Mouse (Mus musculus) midbrain, embryonic 11.5 days (tissue): ENCODE measurements at regions not wholly inside any gene's neighbourhood (a gene's known extent, or its start where the extent isn't known, plus 50 kb on each side); places are given as distances from the start of the nearest gene placed in this dataset.

Source experiments
- ATAC-seq: fragments of 200-750 bp; cut with Nextera tagmentation; 2 replicates; pipeline ENCODE4 v1.8.0; 2017; ENCODE audit warnings: moderate TSS enrichment, moderate library complexity; ENCODE audit not compliant: low FRiP score
- DNase-seq: peaks from one replicate; pipeline ENCODE4 v3.0.0; 2015; ENCODE audit warnings: low spot score; ENCODE audit errors: missing footprints
- H3K27ac ChIP-seq: fragments of 300-500 bp; sonication (generic); 2 replicates; pipeline ENCODE4 v1.5.1; 2014; ENCODE audit warnings: low read depth, low read length
- H3K27me3 ChIP-seq: fragments of 300-500 bp; sonication (generic); 2 replicates; pipeline ENCODE4 v1.6.1; 2014; ENCODE audit warnings: mild to moderate bottlenecking, low read length, moderate library complexity, mixed read lengths; ENCODE audit not compliant: control insufficient read depth, insufficient read depth
- H3K36me3 ChIP-seq: fragments of 300-500 bp; sonication (generic); 2 replicates; pipeline ENCODE4 v1.6.1; 2014; ENCODE audit warnings: mild to moderate bottlenecking, low read length, moderate library complexity, mixed read lengths; ENCODE audit not compliant: control insufficient read depth, insufficient read depth
- H3K4me1 ChIP-seq: fragments of 300-500 bp; sonication (generic); 2 replicates; pipeline ENCODE4 v1.6.1; 2014; ENCODE audit warnings: low read length; ENCODE audit not compliant: control insufficient read depth, insufficient read depth
- H3K4me2 ChIP-seq: fragments of 300-500 bp; sonication (generic); 2 replicates; pipeline ENCODE4 v1.6.1; 2014; ENCODE audit warnings: mild to moderate bottlenecking, moderate library complexity
- H3K4me3 ChIP-seq: fragments of 300-500 bp; sonication (generic); 2 replicates; pipeline ENCODE4 v1.5.1; 2014; ENCODE audit warnings: low read depth, low read length
- H3K9ac ChIP-seq: fragments of 300-500 bp; sonication (generic); 2 replicates; pipeline ENCODE4 v1.6.1; 2014; ENCODE audit warnings: low read length
- H3K9me3 ChIP-seq: fragments of 300-500 bp; sonication (generic); 2 replicates; pipeline ENCODE4 v1.6.1; 2016; ENCODE audit warnings: low read length; ENCODE audit not compliant: control insufficient read depth
- WGBS: fragments of 180-500 bp; shearing (Covaris S2); extraction: QIAGEN DNeasy Blood & Tissue Kit; methylation state at CpG from one replicate; pipeline ENCODE4 v1.1.7; 2014; 5-methylcytosine and 5-hydroxymethylcytosine counted together

GRCm38 (mm10) chr6:147769180-147769579 lies 277.9 kb upstream of the Far2 start:
- no peak overlapping the region for H3K4me3 ChIP-seq
- H3K27me3 ChIP-seq: no peaks in the 10 kb centered on the region
- peak; percentile 51 for DNase-seq
- no peak for ATAC-seq
- H3K9me3 ChIP-seq: no peaks in the 10 kb centered on the region
- H3K4me2 ChIP-seq: no peak overlapping the region
- H3K4me1 ChIP-seq: no peaks in the 10 kb centered on the region
- H3K27ac ChIP-seq: no peak overlapping the region
- WGBS: 79% methylated on average over 5 of the region's 5 CpGs
- H3K36me3 ChIP-seq: no peaks in the 10 kb centered on the region
- no peak overlapping the region for H3K9ac ChIP-seq

- DNase-seq (peak; percentile 47), ATAC-seq (no peak)
- Histone ChIP-seq H3K27me3 (no peaks in the 10 kb centered on the region), H3K4me3 (no peak overlapping the region), H3K9ac (no peak overlapping the region), H3K36me3 (no peaks in the 10 kb centered on the region), H3K4me1 (no peaks in the 10 kb centered on the region), H3K9me3 (no peaks in the 10 kb centered on the region), H3K27ac (no peak overlapping the region), H3K4me2 (no peak overlapping the region)
Measured at GRCm38 (mm10) chr6:147770034-147770433, 277.0 kb upstream of the Far2 start.

- 0 out of 2 replicates have a peak, but pooled peaks have one; percentile 24 for ATAC-seq
- DNase-seq: peak; percentile 28
Measured at GRCm38 (mm10) chr6:147771411-147771810, 275.6 kb upstream of the Far2 start.

GRCm38 (mm10) chr6:147773904-147774303 lies 273.2 kb upstream of the Far2 start:
- no peaks in the 10 kb centered on the region for H3K27me3 ChIP-seq
- no peaks in the 10 kb centered on the region for H3K9me3 ChIP-seq
- no peak overlapping the region for H3K27ac ChIP-seq
- DNase-seq: peak; percentile 51
- H3K4me3 ChIP-seq: no peak overlapping the region
- WGBS: 76% methylated on average over 10 of the region's 10 CpGs
- no peak overlapping the region for H3K9ac ChIP-seq
- ATAC-seq: no peak
- no peak overlapping the region for H3K4me2 ChIP-seq
- no peaks in the 10 kb centered on the region for H3K36me3 ChIP-seq
- H3K4me1 ChIP-seq: no peaks in the 10 kb centered on the region

More at GRCm38 (mm10) chr6:147771411-147771810, 275.6 kb upstream of the Far2 start:
- Histone ChIP-seq H3K36me3 (no peaks in the 10 kb centered on the region), H3K27me3 (no peaks in the 10 kb centered on the region), H3K4me2 (no peak overlapping the region), H3K27ac (no peak overlapping the region), H3K4me3 (no peak overlapping the region), H3K9me3 (no peaks in the 10 kb centered on the region), H3K9ac (no peak overlapping the region), H3K4me1 (no peaks in the 10 kb centered on the region)
- WGBS: 49% methylated on average over 4 of the region's 4 CpGs

GRCm38 (mm10) chr6:147774626-147775025 lies 272.4 kb upstream of the Far2 start:
- Histone ChIP-seq H3K4me1 (no peaks in the 10 kb centered on the region), H3K4me3 (no peak overlapping the region), H3K9me3 (no peaks in the 10 kb centered on the region), H3K4me2 (no peak overlapping the region), H3K27me3 (no peaks in the 10 kb centered on the region), H3K27ac (no peak overlapping the region), H3K9ac (no peak overlapping the region), H3K36me3 (no peaks in the 10 kb centered on the region)
- DNase-seq (peak; percentile 61), ATAC-seq (no peak)
- 87% methylated on average over 6 of the region's 6 CpGs for WGBS

- Histone ChIP-seq H3K4me2 (no peak overlapping the region), H3K9me3 (no peaks in the 10 kb centered on the region), H3K27me3 (no peaks in the 10 kb centered on the region), H3K36me3 (no peaks in the 10 kb centered on the region), H3K9ac (no peak overlapping the region), H3K27ac (no peak overlapping the region), H3K4me3 (no peak overlapping the region), H3K4me1 (no peaks in the 10 kb centered on the region)
- ATAC-seq: no peak
- DNase-seq: no peak
- 93% methylated on average over 1 of the region's 1 CpGs for WGBS
Measured at GRCm38 (mm10) chr6:147779466-147779865, 267.6 kb upstream of the Far2 start.

GRCm38 (mm10) chr6:147784249-147784648 lies 262.8 kb upstream of the Far2 start:
- 86% methylated on average over 2 of the region's 2 CpGs for WGBS

GRCm38 (mm10) chr6:147784854-147785253 lies 262.2 kb upstream of the Far2 start:
- Histone ChIP-seq H3K9ac (no peak overlapping the region), H3K4me2 (no peak overlapping the region), H3K27me3 (no peaks in the 10 kb centered on the region), H3K4me1 (no peaks in the 10 kb centered on the region), H3K4me3 (no peak overlapping the region), H3K9me3 (no peaks in the 10 kb centered on the region), H3K27ac (no peak overlapping the region), H3K36me3 (no peaks in the 10 kb centered on the region)
- DNase-seq (no peak), ATAC-seq (no peak)
- 93% methylated on average over 6 of the region's 6 CpGs for WGBS

More at GRCm38 (mm10) chr6:147784249-147784648, 262.8 kb upstream of the Far2 start:
- no peak overlapping the region for H3K4me3 ChIP-seq
- no peak overlapping the region for H3K9ac ChIP-seq
- H3K4me1 ChIP-seq: no peaks in the 10 kb centered on the region
- no peak for DNase-seq
- H3K27me3 ChIP-seq: no peaks in the 10 kb centered on the region
- H3K9me3 ChIP-seq: no peaks in the 10 kb centered on the region
- no peak overlapping the region for H3K27ac ChIP-seq
- no peaks in the 10 kb centered on the region for H3K36me3 ChIP-seq
- no peak overlapping the region for H3K4me2 ChIP-seq
- ATAC-seq: no peak

- WGBS: 79% methylated on average over 2 of the region's 2 CpGs
- Histone ChIP-seq H3K27ac (no peak overlapping the region), H3K9me3 (no peaks in the 10 kb centered on the region), H3K27me3 (no peaks in the 10 kb centered on the region), H3K4me2 (no peak overlapping the region), H3K36me3 (no peaks in the 10 kb centered on the region), H3K4me3 (no peak overlapping the region), H3K9ac (no peak overlapping the region), H3K4me1 (no peaks in the 10 kb centered on the region)
- no peak for DNase-seq
- no peak for ATAC-seq
Measured at GRCm38 (mm10) chr6:147788095-147788494, 259.0 kb upstream of the Far2 start.

GRCm38 (mm10) chr6:147789112-147789511 lies 257.9 kb upstream of the Far2 start:
- 68% methylated on average over 6 of the region's 6 CpGs for WGBS
- Histone ChIP-seq H3K4me2 (no peak overlapping the region), H3K4me3 (no peak overlapping the region), H3K36me3 (no peaks in the 10 kb centered on the region), H3K4me1 (no peaks in the 10 kb centered on the region), H3K27ac (no peak overlapping the region), H3K9me3 (no peaks in the 10 kb centered on the region), H3K9ac (no peak overlapping the region), H3K27me3 (no peaks in the 10 kb centered on the region)
- no peak for DNase-seq
- no peak for ATAC-seq
